Mouse (Mus musculus) liver, embryonic 14.5 days (tissue): ENCODE data around the gene Ugt1a6b.
"Not testable (repeated sequence)": the region's sequence is repeated elsewhere in the genome, so short reads cannot be mapped to it uniquely, and the experiment has no call there.

Source experiments
- CTCF ChIP-seq: IDR thresholded peaks from 2 replicates; pipeline ENCODE4 v1.5.1; 2016; ENCODE audit warnings: antibody characterized with exemption, low read depth, control low read depth
- EP300 ChIP-seq: IDR thresholded peaks from 2 replicates; pipeline ENCODE4 v1.6.1; 2016; ENCODE audit warnings: antibody characterized with exemption, low read depth

- not testable (repeated sequence) for TF ChIP-seq CTCF, EP300
Observed at GRCm38 (mm10) chr1:88140492-88140891, 37.4 kb downstream of the Ugt1a6b start.
